In the genomic region with DNA sequence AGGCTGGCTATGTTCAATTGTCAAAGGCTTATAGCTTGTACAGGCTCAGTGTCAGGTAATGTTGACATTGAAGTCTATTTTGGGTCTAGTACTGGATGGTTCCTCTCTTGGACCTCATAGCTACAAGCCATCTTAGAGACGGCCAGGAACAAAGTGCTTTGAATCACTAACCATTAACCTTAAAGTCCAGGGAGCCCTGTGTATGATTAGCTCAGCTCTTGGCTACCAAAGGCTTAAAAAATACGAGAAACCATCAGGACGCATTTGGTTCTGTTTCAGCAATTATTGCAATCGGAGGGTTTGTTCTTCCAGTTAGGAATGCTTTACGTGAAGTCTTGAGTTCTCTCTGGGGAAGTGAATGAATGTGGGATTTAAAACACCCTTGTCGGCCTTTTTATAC, we compare ENCODE assay signal across 40 mouse cellular contexts. TPM values are rescaled to one million over a fixed set of nuclear protein-coding genes. Genes with fewer than 3 reads are reported as not detected.
DNase-seq lines count a peak whose midpoint lies in the region; ATAC-seq and TF ChIP-seq lines count a peak whose summit lies in the region.
"Had no signal": no experiment of that assay in that cellular context is flagged by ENCODE, and none has a peak within 500 bp of the region (broad histone marks: within the 10 kb centered on the region; RNA-seq: fewer than 3 reads in every experiment).

No protein-coding gene starts in this region.

- no peak overlapping the region for H3K4me2 ChIP-seq in kidney, embryonic 16.5 days (replicated peaks; ENCODE audit: low read depth, low read length)
- H3K4me2 ChIP-seq in liver, postnatal 0 days (ENCODE audit: low read depth, low read length), result no peak overlapping the region
- H3K4me2 ChIP-seq: embryonic facial prominence, embryonic 13.5 days; forebrain, embryonic 15.5 days; heart, embryonic 15.5 days had no signal

- 37% methylated on average over 6 of the region's 6 CpGs for WGBS in kidney, adult 2 months
- 57% methylated on average over 6 of the region's 6 CpGs for WGBS in kidney, embryonic 16.5 days
- 62% methylated on average over 6 of the region's 6 CpGs for WGBS in liver, postnatal 0 days (ENCODE audit: insufficient replicate concordance)

- no peak for TF ChIP-seq CTCF in kidney, adult 2 months (conservative IDR thresholded peaks at IDR 0.05; ENCODE audit: insufficient read depth, insufficient read length, low read depth, low read length)
- no peak for TF ChIP-seq CTCF in liver, postnatal 0 days (IDR thresholded peaks at IDR 0.05; ENCODE audit: low read depth)

- H3K27me3 ChIP-seq in kidney, adult 2 months (replicated peaks; ENCODE audit: control insufficient read depth, insufficient read depth, low read length), result no peaks in the 10 kb centered on the region
- no peaks in the 10 kb centered on the region for H3K27me3 ChIP-seq in kidney, embryonic 16.5 days (ENCODE audit: insufficient read depth, low read length)
- no peaks in the 10 kb centered on the region for H3K27me3 ChIP-seq in liver, postnatal 0 days (ENCODE audit: insufficient read depth, low read length)
- H3K27me3 ChIP-seq: embryonic facial prominence, embryonic 13.5 days; forebrain, embryonic 15.5 days; heart, embryonic 15.5 days had no signal

- peak overlapping the region; percentile 98 for H3K27ac ChIP-seq in kidney, adult 2 months (ENCODE audit: insufficient read depth, low read depth, low read length)
- peak overlapping the region; percentile 67 for H3K27ac ChIP-seq in kidney, embryonic 16.5 days (ENCODE audit: low read length)
- peak overlapping the region; percentile 58; the same call in 1 of the 2 replicates for H3K27ac ChIP-seq in liver, postnatal 0 days (ENCODE audit: low read depth)
- H3K27ac ChIP-seq: embryonic facial prominence, embryonic 13.5 days; forebrain, embryonic 10.5 days; forebrain, embryonic 15.5 days; heart, embryonic 10.5 days; heart, embryonic 15.5 days; macrophage; stomach, postnatal 0 days had no signal

- no peak for TF ChIP-seq EP300 in liver, postnatal 0 days (IDR thresholded peaks at IDR 0.05; ENCODE audit: low read depth)

- intact Hi-C loops in gastrocnemius, postnatal 36 days (cut with DNase I), result no loop called here

- no peaks in the 10 kb centered on the region for H3K36me3 ChIP-seq in kidney, adult 2 months (ENCODE audit: control insufficient read depth, insufficient read depth, low read length)
- no peaks in the 10 kb centered on the region for H3K36me3 ChIP-seq in kidney, embryonic 16.5 days (ENCODE audit: insufficient read depth, low read length)
- H3K36me3 ChIP-seq in liver, postnatal 0 days (replicated peaks; ENCODE audit: insufficient read depth, low read length), result no peaks in the 10 kb centered on the region
- H3K36me3 ChIP-seq: embryonic facial prominence, embryonic 13.5 days; forebrain, embryonic 10.5 days; forebrain, embryonic 15.5 days; heart, embryonic 10.5 days; heart, embryonic 15.5 days had no signal

- H3K4me3 ChIP-seq in kidney, adult 2 months (ENCODE audit: insufficient read depth, low read depth, low read length), result no peak overlapping the region
- H3K4me3 ChIP-seq in kidney, embryonic 16.5 days (ENCODE audit: low read length), result no peak overlapping the region
- no peak overlapping the region for H3K4me3 ChIP-seq in liver, postnatal 0 days (ENCODE audit: low read depth, low read length)
- H3K4me3 ChIP-seq: embryonic facial prominence, embryonic 13.5 days; forebrain, embryonic 10.5 days; forebrain, embryonic 15.5 days; heart, embryonic 10.5 days; heart, embryonic 15.5 days had no signal

- DNase-seq in kidney, adult 2 months, result peak; percentile 92
- no peak for DNase-seq in kidney, postnatal 4 days
- DNase-seq in kidney, adult 8-10 months, result peak; percentile 72 to 86
- no peak for DNase-seq in liver, postnatal 0 days
- no peak for DNase-seq in gastrocnemius, postnatal 36 days
- no peak for DNase-seq in neural tube, embryonic 10.5 days (ENCODE audit: extremely low spot score, low spot score)
- DNase-seq: adrenal gland, postnatal 36 days; cerebellum, adult 18-20 months; cerebellum, postnatal 10 days; lung, adult 18-20 months; midbrain, embryonic 14.5 days; right cerebral cortex, adult 18-20 months; thymus, adult 18-20 months; thymus, postnatal 25 days had no signal

- no peaks in the 10 kb centered on the region for H3K9me3 ChIP-seq in kidney, embryonic 16.5 days (ENCODE audit: low read length)
- no peaks in the 10 kb centered on the region for H3K9me3 ChIP-seq in liver, postnatal 0 days (ENCODE audit: low read length)
- H3K9me3 ChIP-seq: embryonic facial prominence, embryonic 13.5 days; forebrain, embryonic 10.5 days; forebrain, embryonic 15.5 days; heart, embryonic 10.5 days; heart, embryonic 15.5 days had no signal

- 0 out of 2 replicates have a peak, but pooled peaks have one; percentile 56 for ATAC-seq in kidney, embryonic 16.5 days (ENCODE audit: low FRiP score, low TSS enrichment)
- ATAC-seq in liver, postnatal 0 days, result peak; percentile 35
- ATAC-seq: CD4-positive, CD25-positive, alpha-beta regulatory T cell, adult 4 months; lung, postnatal 0 days had no signal

- H3K4me1 ChIP-seq in kidney, adult 2 months (ENCODE audit: control insufficient read depth, insufficient read depth, low read length), result peaks cover 39% of the 10 kb centered on the region
- peaks cover 24% of the 10 kb centered on the region for H3K4me1 ChIP-seq in kidney, embryonic 16.5 days (ENCODE audit: insufficient read depth, low read length)
- H3K4me1 ChIP-seq in liver, postnatal 0 days (ENCODE audit: insufficient read depth), result peaks cover 18% of the 10 kb centered on the region
- H3K4me1 ChIP-seq: forebrain, embryonic 10.5 days; heart, embryonic 10.5 days; heart, embryonic 15.5 days had no signal

- TF ChIP-seq POLR2A in kidney, adult 2 months (IDR thresholded peaks at IDR 0.05; ENCODE audit: low read depth, low read length), result no peak

- no peak overlapping the region for H3K9ac ChIP-seq in kidney, embryonic 16.5 days (replicated peaks; ENCODE audit: low read length)
- no peak overlapping the region for H3K9ac ChIP-seq in liver, postnatal 0 days (replicated peaks)
- H3K9ac ChIP-seq: embryonic facial prominence, embryonic 13.5 days; forebrain, embryonic 15.5 days; heart, embryonic 15.5 days had no signal

RNA-seq across cellular contexts. Expression of gene Adh1, which starts 17.9 kb away (rescaled TPM):
- polyA plus RNA-seq in kidney, adult 2 months (2012; rRNA removed), result 251 and 256 TPM in 2 replicates
- polyA plus RNA-seq in kidney, embryonic 16.5 days (2015; fragmentation: Nextera tagmentation; extraction: Ambion mirVana), result 77.6 and 115 TPM in 2 replicates
- polyA plus RNA-seq in liver, postnatal 0 days (2015; fragmentation: Nextera tagmentation; extraction: Ambion mirVana), result 434 and 496 TPM in 2 replicates
- total RNA-seq in gastrocnemius, postnatal 36 days (2021), result 10 to 100 TPM; 37.4 to 44.9 TPM
- total RNA-seq: common myeloid progenitor, adult 5-6 weeks; megakaryocyte-erythroid progenitor cell, adult 5-6 weeks had no signal
- polyA plus RNA-seq: macrophage had no signal

RNA-seq across cellular contexts. Expression of gene Adh7, which starts 25.4 kb away (rescaled TPM):
- 0.25 and 0.29 TPM in 2 replicates for polyA plus RNA-seq in kidney, adult 2 months (2012; rRNA removed)
- polyA plus RNA-seq in kidney, embryonic 16.5 days (2015; fragmentation: Nextera tagmentation; extraction: Ambion mirVana), result 0.46 and 0.66 TPM in 2 replicates
- polyA plus RNA-seq in liver, postnatal 0 days (2015; fragmentation: Nextera tagmentation; extraction: Ambion mirVana), result 6.2 and 6.7 TPM in 2 replicates
- total RNA-seq in gastrocnemius, postnatal 36 days (2021), result under 1 TPM; 0.27 to 0.46 TPM
- total RNA-seq: common myeloid progenitor, adult 5-6 weeks; megakaryocyte-erythroid progenitor cell, adult 5-6 weeks; neutrophil, adult 5-6 weeks had no signal
- polyA plus RNA-seq: CD4-positive, CD25-positive, alpha-beta regulatory T cell, adult 4 months; forebrain, embryonic 10.5 days; intestine, embryonic 14.5 days; macrophage; spleen, adult 2 months had no signal

RNA-seq across cellular contexts. Expression of gene 4930579F01Rik, which starts 49.3 kb away (rescaled TPM):
- polyA plus RNA-seq in kidney, adult 2 months (2012; rRNA removed), result 0.31 TPM in 1 of 2 replicates, not detected in the other
- 0.10 and 0.21 TPM in 2 replicates for polyA plus RNA-seq in kidney, embryonic 16.5 days (2015; fragmentation: Nextera tagmentation; extraction: Ambion mirVana)
- not detected in 2 replicates for polyA plus RNA-seq in liver, postnatal 0 days (2015; fragmentation: Nextera tagmentation; extraction: Ambion mirVana)
- not detected for total RNA-seq in gastrocnemius, postnatal 36 days (2021)
- total RNA-seq: adrenal gland, adult 18-20 months; adrenal gland, postnatal 36 days; common myeloid progenitor, adult 5-6 weeks; gastrocnemius, adult 8-10 months; heart, postnatal 25 days; layer of hippocampus, adult 18-20 months; layer of hippocampus, postnatal 25 days; left cerebral cortex, adult 8-10 months; left cerebral cortex, postnatal 36 days; megakaryocyte-erythroid progenitor cell, adult 5-6 weeks; neutrophil, adult 5-6 weeks had no signal
- polyA plus RNA-seq: brain, embryonic 14.5 days; CD4-positive, CD25-positive, alpha-beta regulatory T cell, adult 4 months; forebrain, embryonic 10.5 days; forebrain, embryonic 15.5 days; heart, embryonic 10.5 days; heart, embryonic 15.5 days; hindbrain, embryonic 11.5 days; hindbrain, embryonic 16.5 days; intestine, embryonic 14.5 days; lung, postnatal 0 days; macrophage; midbrain, embryonic 14.5 days; neural tube, embryonic 11.5 days; spleen, adult 2 months had no signal

Comparison
In these comparisons a context has a peak if more than half of its experiments do, and no peak if none do; other contexts are left out.
1. DNase-seq: peak in kidney, adult 2 months (single experiment) and kidney, adult 8-10 months (2 of 2); none in kidney, postnatal 4 days (0 of 2), liver, postnatal 0 days (single experiment), gastrocnemius, postnatal 36 days (0 of 2) and neural tube, embryonic 10.5 days (single experiment).
2. Peak in every context shown above with its lines, with median percentiles within 50 percentile points of each other: H3K27ac ChIP-seq.